Mouse (Mus musculus): ENCODE measurements around the gene Fnbp1l. TPM values are rescaled to one million over a fixed set of nuclear protein-coding genes. Genes with fewer than 3 reads are reported as not detected.

Gene Fnbp1l
- total RNA-seq, 4 experiments from 2014 or later: 25.9 to 34.5 (median 31.4) TPM

GRCm38 (mm10) chr3:122498528-122498927, 121.0 kb downstream of the Fnbp1l start:
- no peak for DNase-seq (ENCODE audit: low spot score in 2 of 2)

GRCm38 (mm10) chr3:122497871-122498270, 121.6 kb downstream of the Fnbp1l start:
- DNase-seq (ENCODE audit: low spot score in 2 of 2): no peak

DNA sequence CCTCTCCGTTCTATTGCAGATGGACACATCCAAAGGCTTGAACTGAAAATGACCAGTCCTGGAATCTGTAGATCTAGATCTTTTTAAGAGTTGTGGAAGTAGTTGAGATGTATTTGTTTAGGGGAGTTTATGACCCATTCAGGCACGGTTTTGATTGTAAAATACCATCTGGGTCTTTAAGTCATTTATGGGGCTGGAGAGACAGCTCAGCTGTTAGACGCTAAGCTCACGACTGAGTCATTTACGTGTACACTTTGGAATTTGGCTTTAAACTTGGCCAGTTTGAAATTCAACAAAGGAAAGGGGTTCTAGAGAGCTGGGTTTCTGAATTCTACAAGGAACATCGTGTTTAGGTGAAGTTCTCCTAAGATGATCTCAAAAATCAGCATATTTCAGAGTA, 124.8 kb downstream of the Fnbp1l start:
- no peak for DNase-seq (ENCODE audit: low spot score in 2 of 2)

DNA sequence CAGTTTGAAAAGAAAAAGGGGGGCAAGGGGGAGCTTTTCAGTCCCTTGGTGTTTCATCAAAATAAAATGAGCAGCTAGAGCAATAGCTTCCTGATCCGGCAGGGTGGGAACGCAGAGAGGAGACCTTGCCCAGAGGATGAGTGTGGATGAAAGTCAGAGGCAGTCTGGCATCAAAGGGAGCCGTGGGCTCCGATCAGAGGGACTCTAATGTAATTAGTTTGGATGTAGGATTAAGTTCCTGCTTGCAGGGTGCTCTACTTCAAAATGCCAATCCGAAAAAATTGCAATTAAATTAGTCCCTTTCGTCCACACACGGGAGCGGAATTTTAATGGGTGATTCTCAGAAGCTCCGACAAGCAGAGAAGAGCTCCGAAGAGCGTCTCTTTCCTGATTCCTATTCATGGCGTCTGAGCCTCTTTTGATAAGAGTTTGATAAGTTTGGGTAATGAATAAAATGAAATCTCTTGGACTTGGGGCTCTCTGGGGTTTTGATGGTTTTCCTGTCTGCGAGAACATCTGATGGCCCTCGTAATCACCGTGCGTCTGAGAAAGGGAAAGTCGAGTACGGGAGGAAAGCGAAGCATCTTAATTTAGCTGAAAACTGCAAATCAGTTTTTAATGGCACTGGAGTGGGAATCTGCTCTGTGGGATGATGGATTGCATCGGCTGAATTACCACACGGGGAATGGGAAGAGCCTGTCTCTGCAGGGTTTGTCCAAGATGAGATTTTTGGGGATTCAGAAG, 126.5 kb downstream of the Fnbp1l start:
- DNase-seq (ENCODE audit: low spot score in 2 of 2): no peak

DNA sequence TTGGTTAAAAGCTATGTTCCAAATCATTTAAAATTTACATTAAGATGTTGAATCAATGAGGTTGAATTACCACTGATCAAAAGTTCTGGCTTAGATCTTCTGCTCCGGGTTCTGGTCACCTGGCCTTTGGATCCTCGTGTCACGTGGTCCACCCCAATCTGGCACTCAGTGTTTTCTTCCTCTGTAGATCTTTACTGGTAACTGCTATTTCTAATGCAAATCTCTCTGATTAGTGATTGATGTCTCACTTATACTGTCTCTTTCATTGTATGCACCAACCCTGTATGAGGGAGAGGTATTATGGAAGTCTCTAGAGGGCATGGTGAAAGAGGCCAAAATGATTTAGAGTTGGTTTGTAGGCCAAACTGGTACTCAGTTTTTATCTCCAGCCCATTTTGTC, 127.5 kb downstream of the Fnbp1l start:
- DNase-seq (ENCODE audit: low spot score in 2 of 2): no peak

GRCm38 (mm10) chr3:122490574-122490973, 128.9 kb downstream of the Fnbp1l start:
- DNase-seq (ENCODE audit: low spot score in 2 of 2): no peak

Small RNA genes lying within 50 kb of the gene (microRNA-seq; reads per million reads assigned to microRNA genes)
- 0 reads per million in 2 experiments for gene Mir7657

Other genes with a start within 250 kb of the Fnbp1l start
- gene Pde5a, start 109.2 kb upstream of the Fnbp1l start, total RNA-seq (2022): 10 to 100 TPM; 10.3 to 17.1 (median 12.9) TPM